Mouse (Mus musculus) limb, embryonic 13.5 days (tissue): ENCODE measurements at regions not wholly inside any gene's neighbourhood (a gene's known extent, or its start where the extent isn't known, plus 50 kb on each side); places are given as distances from the start of the nearest gene placed in this dataset.

Experiments
- ATAC-seq: fragments of 200-750 bp; cut with Nextera tagmentation; 2 replicates; pipeline ENCODE4 v1.8.0; 2017; ENCODE audit warnings: low read depth, moderate number of reproducible peaks, moderate TSS enrichment; ENCODE audit not compliant: low FRiP score
- H3K27ac ChIP-seq: fragments of 300-500 bp; sonication (generic); 2 replicates; pipeline ENCODE4 v1.5.1; 2015; ENCODE audit warnings: inconsistent platforms, mild to moderate bottlenecking, moderate library complexity
- H3K27me3 ChIP-seq: fragments of 300-500 bp; sonication (generic); 2 replicates; pipeline ENCODE4 v1.6.1; 2015; ENCODE audit warnings: mild to moderate bottlenecking, inconsistent platforms
- H3K36me3 ChIP-seq: fragments of 300-500 bp; sonication (generic); 2 replicates; pipeline ENCODE4 v1.6.1; 2015; ENCODE audit warnings: inconsistent platforms, mild to moderate bottlenecking, moderate library complexity
- H3K4me1 ChIP-seq: fragments of 300-500 bp; sonication (generic); 2 replicates; pipeline ENCODE4 v1.6.1; 2015; ENCODE audit warnings: inconsistent platforms
- H3K4me2 ChIP-seq: fragments of 300-500 bp; sonication (generic); replicated peaks from 2 replicates; pipeline ENCODE4 v1.6.1; 2015; ENCODE audit warnings: inconsistent platforms, mild to moderate bottlenecking, moderate library complexity
- H3K4me3 ChIP-seq: fragments of 300-500 bp; sonication (generic); 2 replicates; pipeline ENCODE4 v1.5.1; 2015; ENCODE audit warnings: moderate library complexity, mild to moderate bottlenecking, inconsistent platforms
- H3K9ac ChIP-seq: fragments of 300-500 bp; sonication (generic); 2 replicates; pipeline ENCODE4 v1.6.1; 2015; ENCODE audit warnings: mild to moderate bottlenecking, inconsistent platforms
- H3K9me3 ChIP-seq: fragments of 300-500 bp; sonication (generic); 2 replicates; pipeline ENCODE4 v1.6.1; 2016; ENCODE audit warnings: inconsistent platforms
- WGBS: fragments of 180-500 bp; shearing (Covaris S2); methylation state at CpG from one replicate; pipeline ENCODE4 v1.1.7; 2015; 5-methylcytosine and 5-hydroxymethylcytosine counted together

GRCm38 (mm10) chr16:9275426-9275825 is 445.5 kb downstream of the 1810013L24Rik start:
- Histone ChIP-seq H3K4me1 (no peaks in the 10 kb centered on the region), H3K9me3 (no peaks in the 10 kb centered on the region), H3K4me2 (no peak overlapping the region), H3K36me3 (no peaks in the 10 kb centered on the region), H3K27ac (no peak overlapping the region), H3K4me3 (no peak overlapping the region), H3K27me3 (no peaks in the 10 kb centered on the region), H3K9ac (no peak overlapping the region)
- 72% methylated on average over 4 of the region's 4 CpGs for WGBS
- no peak for ATAC-seq

GRCm38 (mm10) chr16:9277064-9277463 is 447.2 kb downstream of the 1810013L24Rik start:
- Histone ChIP-seq H3K4me3 (no peak overlapping the region), H3K27ac (no peak overlapping the region), H3K36me3 (no peaks in the 10 kb centered on the region), H3K27me3 (no peaks in the 10 kb centered on the region), H3K9me3 (no peaks in the 10 kb centered on the region), H3K4me2 (no peak overlapping the region), H3K4me1 (no peaks in the 10 kb centered on the region), H3K9ac (no peak overlapping the region)
- ATAC-seq = no peak
- 76% methylated on average over 1 of the region's 1 CpGs for WGBS

- Histone ChIP-seq H3K27ac (no peak overlapping the region), H3K9me3 (no peaks in the 10 kb centered on the region), H3K27me3 (no peaks in the 10 kb centered on the region), H3K4me3 (no peak overlapping the region), H3K4me2 (no peak overlapping the region), H3K36me3 (no peaks in the 10 kb centered on the region), H3K4me1 (no peaks in the 10 kb centered on the region), H3K9ac (no peak overlapping the region)
- WGBS = 67% methylated on average over 6 of the region's 6 CpGs
- ATAC-seq = no peak
These were observed 449.8 kb downstream of the 1810013L24Rik start for GRCm38 (mm10) chr16:9279726-9280125.

- no peak for ATAC-seq
- no peaks in the 10 kb centered on the region for H3K9me3 ChIP-seq
- no peak overlapping the region for H3K4me3 ChIP-seq
- 71% methylated on average over 4 of the region's 4 CpGs for WGBS
- no peak overlapping the region for H3K9ac ChIP-seq
- H3K4me1 ChIP-seq = no peaks in the 10 kb centered on the region
- H3K27ac ChIP-seq = no peak overlapping the region
- no peaks in the 10 kb centered on the region for H3K36me3 ChIP-seq
- no peaks in the 10 kb centered on the region for H3K27me3 ChIP-seq
- H3K4me2 ChIP-seq = no peak overlapping the region
These were observed 450.5 kb downstream of the 1810013L24Rik start for GRCm38 (mm10) chr16:9280431-9280830.

GRCm38 (mm10) chr16:9280931-9281330 is 451.0 kb downstream of the 1810013L24Rik start:
- H3K36me3 ChIP-seq = no peaks in the 10 kb centered on the region
- H3K4me2 ChIP-seq = no peak overlapping the region
- H3K27me3 ChIP-seq = no peaks in the 10 kb centered on the region
- no peak overlapping the region for H3K9ac ChIP-seq
- no peak overlapping the region for H3K27ac ChIP-seq
- H3K4me1 ChIP-seq = no peaks in the 10 kb centered on the region
- ATAC-seq = no peak
- 13% methylated on average over 5 of the region's 5 CpGs for WGBS
- H3K9me3 ChIP-seq = no peaks in the 10 kb centered on the region
- H3K4me3 ChIP-seq = no peak overlapping the region

- 49% methylated on average over 3 of the region's 3 CpGs for WGBS
- Histone ChIP-seq H3K4me1 (no peaks in the 10 kb centered on the region), H3K36me3 (no peaks in the 10 kb centered on the region), H3K9ac (no peak overlapping the region), H3K27ac (no peak overlapping the region), H3K4me2 (no peak overlapping the region), H3K9me3 (0 out of 2 replicates have a peak, but pooled peaks cover 3% of the 10 kb centered on the region), H3K4me3 (no peak overlapping the region), H3K27me3 (no peaks in the 10 kb centered on the region)
- no peak for ATAC-seq
These were observed 454.5 kb downstream of the 1810013L24Rik start for GRCm38 (mm10) chr16:9284423-9284822.

GRCm38 (mm10) chr16:9285921-9286320 is 456.0 kb downstream of the 1810013L24Rik start:
- H3K4me3 ChIP-seq = no peak overlapping the region
- WGBS = 97% methylated on average over 1 of the region's 1 CpGs
- ATAC-seq = no peak
- no peaks in the 10 kb centered on the region for H3K27me3 ChIP-seq
- no peaks in the 10 kb centered on the region for H3K4me1 ChIP-seq
- no peaks in the 10 kb centered on the region for H3K36me3 ChIP-seq
- H3K4me2 ChIP-seq = no peak overlapping the region
- H3K9me3 ChIP-seq = 0 out of 2 replicates have a peak, but pooled peaks cover 3% of the 10 kb centered on the region
- no peak overlapping the region for H3K27ac ChIP-seq
- H3K9ac ChIP-seq = no peak overlapping the region

GRCm38 (mm10) chr16:9287557-9287956 is 457.7 kb downstream of the 1810013L24Rik start:
- Histone ChIP-seq H3K4me3 (no peak overlapping the region), H3K27me3 (no peaks in the 10 kb centered on the region), H3K9me3 (0 out of 2 replicates have a peak, but pooled peaks cover 3% of the 10 kb centered on the region), H3K9ac (no peak overlapping the region), H3K4me2 (no peak overlapping the region), H3K4me1 (no peaks in the 10 kb centered on the region), H3K27ac (no peak overlapping the region), H3K36me3 (no peaks in the 10 kb centered on the region)
- WGBS = 71% methylated on average over 6 of the region's 6 CpGs
- no peak for ATAC-seq

- Histone ChIP-seq H3K9ac (no peak overlapping the region), H3K36me3 (no peaks in the 10 kb centered on the region), H3K4me3 (no peak overlapping the region), H3K4me1 (no peaks in the 10 kb centered on the region), H3K4me2 (no peak overlapping the region), H3K27ac (no peak overlapping the region), H3K9me3 (0 out of 2 replicates have a peak, but pooled peaks cover 3% of the 10 kb centered on the region), H3K27me3 (no peaks in the 10 kb centered on the region)
- ATAC-seq = no peak
- WGBS = 51% methylated on average over 4 of the region's 4 CpGs
These were observed 461.6 kb downstream of the 1810013L24Rik start for GRCm38 (mm10) chr16:9291356-9292020.

GRCm38 (mm10) chr16:9303134-9303533 is 473.2 kb downstream of the 1810013L24Rik start:
- Histone ChIP-seq H3K36me3 (no peaks in the 10 kb centered on the region), H3K9me3 (no peaks in the 10 kb centered on the region), H3K9ac (no peak overlapping the region), H3K27ac (no peak overlapping the region), H3K4me1 (no peaks in the 10 kb centered on the region), H3K4me2 (no peak overlapping the region), H3K4me3 (no peak overlapping the region), H3K27me3 (no peaks in the 10 kb centered on the region)
- 85% methylated on average over 4 of the region's 4 CpGs for WGBS
- no peak for ATAC-seq

- 95% methylated on average over 1 of the region's 1 CpGs for WGBS
- H3K36me3 ChIP-seq = no peaks in the 10 kb centered on the region
- no peaks in the 10 kb centered on the region for H3K4me1 ChIP-seq
These were observed 474.2 kb downstream of the 1810013L24Rik start for GRCm38 (mm10) chr16:9304079-9304478.

GRCm38 (mm10) chr16:9310744-9311143 is 480.8 kb downstream of the 1810013L24Rik start:
- Histone ChIP-seq H3K4me2 (no peak overlapping the region), H3K4me3 (no peak overlapping the region), H3K9me3 (no peaks in the 10 kb centered on the region), H3K27ac (no peak overlapping the region), H3K4me1 (no peaks in the 10 kb centered on the region), H3K36me3 (no peaks in the 10 kb centered on the region), H3K27me3 (no peaks in the 10 kb centered on the region), H3K9ac (no peak overlapping the region)
- 22% methylated on average over 1 of the region's 1 CpGs for WGBS
- ATAC-seq = no peak

More at GRCm38 (mm10) chr16:9304079-9304478, 474.2 kb downstream of the 1810013L24Rik start:
- H3K27ac ChIP-seq = no peak overlapping the region
- no peak overlapping the region for H3K4me3 ChIP-seq
- H3K4me2 ChIP-seq = no peak overlapping the region
- no peaks in the 10 kb centered on the region for H3K9me3 ChIP-seq
- H3K27me3 ChIP-seq = no peaks in the 10 kb centered on the region
- ATAC-seq = no peak
- no peak overlapping the region for H3K9ac ChIP-seq

GRCm38 (mm10) chr16:9335626-9336025 is 505.7 kb downstream of the 1810013L24Rik start:
- no peaks in the 10 kb centered on the region for H3K36me3 ChIP-seq
- no peak overlapping the region for H3K9ac ChIP-seq
- no peaks in the 10 kb centered on the region for H3K9me3 ChIP-seq
- WGBS = 93% methylated on average over 1 of the region's 1 CpGs
- no peaks in the 10 kb centered on the region for H3K4me1 ChIP-seq
- no peak overlapping the region for H3K4me3 ChIP-seq
- H3K27ac ChIP-seq = no peak overlapping the region
- no peaks in the 10 kb centered on the region for H3K27me3 ChIP-seq
- no peak overlapping the region for H3K4me2 ChIP-seq
- no peak for ATAC-seq
